Mouse (Mus musculus): ENCODE data around the gene Pold3. TPM values are rescaled to one million over a fixed set of nuclear protein-coding genes. Genes with fewer than 3 reads are reported as not detected.

Pold3 gene
- polyA plus RNA-seq, 1 experiment from 2014 or later = 51.6 TPM

DNA sequence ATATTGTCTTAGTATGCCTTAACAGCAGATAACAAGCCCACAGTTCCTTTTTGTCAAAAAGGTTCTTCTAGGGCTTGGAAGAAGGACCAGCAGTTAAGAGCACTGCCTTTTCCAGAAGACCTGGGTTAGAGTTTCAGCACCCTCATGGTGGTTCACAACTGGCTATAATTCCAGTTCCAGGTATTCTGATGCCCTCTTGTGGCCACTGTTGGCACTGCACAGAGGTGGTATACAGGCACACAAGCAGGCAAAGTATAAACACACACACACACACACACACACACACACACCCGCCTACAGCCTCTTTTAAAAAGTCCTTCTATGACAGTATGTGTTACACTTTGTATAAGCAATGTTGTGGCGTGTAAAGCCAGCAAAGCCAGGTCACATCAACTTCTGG lies 2.8 kb upstream of the Pold3 start:
- Histone ChIP-seq H3K4me1 (ENCODE audit: control insufficient read depth, insufficient read depth, low read length) (peaks cover 11% of the 10 kb centered on the region), H3K4me3 (ENCODE audit: low read depth, low read length) (no peak overlapping the region), H3K27me3 (ENCODE audit: control insufficient read depth, insufficient read depth, low read depth, low read length) (no peaks in the 10 kb centered on the region), H3K36me3 (ENCODE audit: control insufficient read depth, insufficient read depth, low read length) (no peaks in the 10 kb centered on the region), H3K9me3 (replicated peaks; ENCODE audit: control insufficient read depth, low read length, poor library complexity, severe bottlenecking) (no peaks in the 10 kb centered on the region), H3K9ac (ENCODE audit: low read depth, low read length) (no peak overlapping the region), H3K27ac (ENCODE audit: low read length) (no peak overlapping the region), H3K4me2 (ENCODE audit: low read length) (no peak overlapping the region)
- no peak for ATAC-seq
- WGBS = 81% methylated on average over 2 of the region's 2 CpGs

GRCm38 (mm10) chr7:100123486-100123885 lies 2.1 kb upstream of the Pold3 start:
- Histone ChIP-seq H3K9ac (ENCODE audit: low read depth, low read length) (no peak overlapping the region), H3K4me1 (ENCODE audit: control insufficient read depth, insufficient read depth, low read length) (peaks cover 11% of the 10 kb centered on the region), H3K4me2 (ENCODE audit: low read length) (no peak overlapping the region), H3K27me3 (ENCODE audit: control insufficient read depth, insufficient read depth, low read depth, low read length) (no peaks in the 10 kb centered on the region), H3K9me3 (replicated peaks; ENCODE audit: control insufficient read depth, low read length, poor library complexity, severe bottlenecking) (no peaks in the 10 kb centered on the region), H3K4me3 (ENCODE audit: low read depth, low read length) (no peak overlapping the region), H3K27ac (ENCODE audit: low read length) (no peak overlapping the region), H3K36me3 (ENCODE audit: control insufficient read depth, insufficient read depth, low read length) (no peaks in the 10 kb centered on the region)
- WGBS = 59% methylated on average over 6 of the region's 6 CpGs
- ATAC-seq = no peak

GRCm38 (mm10) chr7:100120791-100121261 lies 539 bp downstream of the Pold3 start:
- 0% methylated on average over 25 of the region's 25 CpGs for WGBS
- Histone ChIP-seq H3K9me3 (replicated peaks; ENCODE audit: control insufficient read depth, low read length, poor library complexity, severe bottlenecking) (no peaks in the 10 kb centered on the region), H3K4me2 (ENCODE audit: low read length) (peak overlapping the region; percentile 92), H3K36me3 (ENCODE audit: control insufficient read depth, insufficient read depth, low read length) (0 out of 2 replicates have a peak, but pooled peaks cover 9% of the 10 kb centered on the region), H3K4me3 (ENCODE audit: low read depth, low read length) (peak overlapping the region; percentile 98), H3K27me3 (ENCODE audit: control insufficient read depth, insufficient read depth, low read depth, low read length) (no peaks in the 10 kb centered on the region), H3K27ac (ENCODE audit: low read length) (peak overlapping the region; percentile 84), H3K4me1 (ENCODE audit: control insufficient read depth, insufficient read depth, low read length) (peaks cover 11% of the 10 kb centered on the region), H3K9ac (ENCODE audit: low read depth, low read length) (peak overlapping the region; percentile 90)
- ATAC-seq = peak; percentile 53

DNA sequence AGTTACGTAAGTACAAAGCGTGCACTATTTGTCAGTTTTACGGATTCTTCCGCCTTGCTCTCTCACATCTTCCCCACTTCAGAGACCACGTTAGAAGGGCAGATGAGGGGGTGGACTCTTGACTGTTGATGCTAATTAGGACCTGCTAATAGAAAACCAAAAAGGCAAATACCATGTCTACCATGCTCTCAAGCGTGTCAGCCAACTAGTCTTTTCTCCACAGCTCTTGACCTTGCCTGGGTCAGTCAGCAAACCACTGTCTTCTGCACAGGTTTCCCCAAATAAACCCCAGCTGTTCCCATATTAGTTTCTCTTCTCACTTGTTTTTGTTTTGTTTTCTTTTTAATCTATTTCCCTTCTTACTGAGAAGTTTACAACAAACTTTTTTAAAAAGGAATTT lies 7.1 kb downstream of the Pold3 start:
- ATAC-seq = no peak
- no peak overlapping the region for H3K4me3 ChIP-seq (ENCODE audit: low read depth, low read length)
- peaks cover 18% of the 10 kb centered on the region; the same call in 1 of the 2 replicates for H3K36me3 ChIP-seq (ENCODE audit: control insufficient read depth, insufficient read depth, low read length)
- H3K4me2 ChIP-seq (ENCODE audit: low read length) = no peak overlapping the region
- no peaks in the 10 kb centered on the region for H3K27me3 ChIP-seq (ENCODE audit: control insufficient read depth, insufficient read depth, low read depth, low read length)
- no peak overlapping the region for H3K27ac ChIP-seq (ENCODE audit: low read length)
- WGBS = 90% methylated on average over 6 of the region's 6 CpGs
- H3K4me1 ChIP-seq (ENCODE audit: control insufficient read depth, insufficient read depth, low read length) = no peaks in the 10 kb centered on the region
- H3K9ac ChIP-seq (ENCODE audit: low read depth, low read length) = no peak overlapping the region
- H3K9me3 ChIP-seq (replicated peaks; ENCODE audit: control insufficient read depth, low read length, poor library complexity, severe bottlenecking) = no peaks in the 10 kb centered on the region

- Histone ChIP-seq H3K27ac (ENCODE audit: low read length) (no peak overlapping the region), H3K4me1 (ENCODE audit: control insufficient read depth, insufficient read depth, low read length) (no peaks in the 10 kb centered on the region), H3K9ac (ENCODE audit: low read depth, low read length) (no peak overlapping the region), H3K9me3 (replicated peaks; ENCODE audit: control insufficient read depth, low read length, poor library complexity, severe bottlenecking) (no peaks in the 10 kb centered on the region), H3K4me2 (ENCODE audit: low read length) (no peak overlapping the region), H3K36me3 (ENCODE audit: control insufficient read depth, insufficient read depth, low read length) (peaks cover 18% of the 10 kb centered on the region; the same call in 1 of the 2 replicates), H3K27me3 (ENCODE audit: control insufficient read depth, insufficient read depth, low read depth, low read length) (no peaks in the 10 kb centered on the region), H3K4me3 (ENCODE audit: low read depth, low read length) (no peak overlapping the region)
- ATAC-seq = no peak
- WGBS = 82% methylated on average over 7 of the region's 7 CpGs
Observed at GRCm38 (mm10) chr7:100113821-100114220, 7.5 kb downstream of the Pold3 start.

DNA sequence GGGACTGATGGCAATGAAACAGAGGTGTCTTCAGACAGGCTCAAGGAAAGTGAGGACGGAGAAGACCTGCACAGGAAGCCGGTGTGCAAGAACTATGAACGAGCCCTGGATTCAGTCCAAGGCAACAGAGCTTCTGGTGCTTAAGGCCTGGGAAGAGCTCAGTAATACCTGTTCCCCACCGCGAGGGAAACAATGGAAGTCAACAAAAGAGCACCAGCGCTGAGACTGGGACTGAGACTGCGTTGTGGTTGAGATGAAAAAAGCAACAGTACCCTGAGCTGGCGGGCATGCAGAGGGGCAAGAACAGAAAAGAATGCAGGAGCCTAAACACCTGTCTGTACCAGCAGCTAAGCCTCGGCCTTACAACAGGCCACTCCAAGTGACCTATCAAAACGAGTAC lies 9.9 kb downstream of the Pold3 start:
- Histone ChIP-seq H3K9me3 (replicated peaks; ENCODE audit: control insufficient read depth, low read length, poor library complexity, severe bottlenecking) (no peaks in the 10 kb centered on the region), H3K27me3 (ENCODE audit: control insufficient read depth, insufficient read depth, low read depth, low read length) (no peaks in the 10 kb centered on the region), H3K9ac (ENCODE audit: low read depth, low read length) (no peak overlapping the region), H3K4me3 (ENCODE audit: low read depth, low read length) (no peak overlapping the region), H3K27ac (ENCODE audit: low read length) (no peak overlapping the region), H3K4me1 (ENCODE audit: control insufficient read depth, insufficient read depth, low read length) (no peaks in the 10 kb centered on the region), H3K36me3 (ENCODE audit: control insufficient read depth, insufficient read depth, low read length) (peaks cover 10% of the 10 kb centered on the region), H3K4me2 (ENCODE audit: low read length) (no peak overlapping the region)
- WGBS = 75% methylated on average over 10 of the region's 10 CpGs
- no peak for ATAC-seq

DNA sequence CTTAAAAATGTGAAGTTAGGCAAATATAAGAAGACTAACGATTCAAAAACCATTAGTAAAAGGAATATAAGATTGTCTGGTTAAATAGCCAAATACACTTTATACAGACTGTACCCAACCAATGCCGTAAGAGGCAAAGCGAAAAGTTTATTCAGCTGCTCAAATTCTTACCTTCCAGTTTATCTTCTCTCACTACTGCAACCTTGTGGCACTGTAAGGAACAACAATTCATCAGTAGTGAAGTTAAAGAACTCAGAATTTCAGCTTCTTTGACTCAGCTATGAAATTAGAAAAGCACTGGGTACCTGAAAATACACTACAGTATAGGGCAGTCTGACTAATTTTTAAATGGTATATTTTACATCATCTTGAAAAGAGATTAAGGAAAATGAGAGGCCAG lies 13.0 kb downstream of the Pold3 start:
- 76% methylated on average over 3 of the region's 3 CpGs for WGBS
- no peak for ATAC-seq
- Histone ChIP-seq H3K27me3 (ENCODE audit: control insufficient read depth, insufficient read depth, low read depth, low read length) (no peaks in the 10 kb centered on the region), H3K27ac (ENCODE audit: low read length) (no peak overlapping the region), H3K9me3 (replicated peaks; ENCODE audit: control insufficient read depth, low read length, poor library complexity, severe bottlenecking) (no peaks in the 10 kb centered on the region), H3K36me3 (ENCODE audit: control insufficient read depth, insufficient read depth, low read length) (peaks cover 26% of the 10 kb centered on the region), H3K4me2 (ENCODE audit: low read length) (no peak overlapping the region), H3K4me1 (ENCODE audit: control insufficient read depth, insufficient read depth, low read length) (no peaks in the 10 kb centered on the region), H3K9ac (ENCODE audit: low read depth, low read length) (no peak overlapping the region), H3K4me3 (ENCODE audit: low read depth, low read length) (no peak overlapping the region)

DNA sequence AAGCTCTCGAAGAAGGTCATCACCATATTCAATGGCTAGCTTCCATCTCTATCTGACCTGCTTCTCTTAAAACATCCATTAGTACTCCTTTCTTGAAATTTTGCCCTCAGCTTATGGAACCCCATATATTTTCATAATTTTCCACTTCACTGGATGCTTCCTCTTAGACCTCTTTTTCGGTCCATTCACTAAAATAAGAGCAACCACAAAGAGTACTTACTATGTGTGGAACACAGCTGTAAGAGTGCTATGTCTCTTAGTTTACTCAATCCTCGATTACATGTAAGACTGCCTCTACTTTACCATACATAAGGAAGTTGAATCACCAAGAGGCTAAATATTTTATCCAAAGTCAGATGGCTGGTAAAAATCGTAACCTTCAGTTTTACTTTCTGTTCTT lies 16.7 kb downstream of the Pold3 start:
- 96% methylated on average over 4 of the region's 4 CpGs for WGBS
- H3K36me3 ChIP-seq (ENCODE audit: control insufficient read depth, insufficient read depth, low read length) = peaks cover 35% of the 10 kb centered on the region

DNA sequence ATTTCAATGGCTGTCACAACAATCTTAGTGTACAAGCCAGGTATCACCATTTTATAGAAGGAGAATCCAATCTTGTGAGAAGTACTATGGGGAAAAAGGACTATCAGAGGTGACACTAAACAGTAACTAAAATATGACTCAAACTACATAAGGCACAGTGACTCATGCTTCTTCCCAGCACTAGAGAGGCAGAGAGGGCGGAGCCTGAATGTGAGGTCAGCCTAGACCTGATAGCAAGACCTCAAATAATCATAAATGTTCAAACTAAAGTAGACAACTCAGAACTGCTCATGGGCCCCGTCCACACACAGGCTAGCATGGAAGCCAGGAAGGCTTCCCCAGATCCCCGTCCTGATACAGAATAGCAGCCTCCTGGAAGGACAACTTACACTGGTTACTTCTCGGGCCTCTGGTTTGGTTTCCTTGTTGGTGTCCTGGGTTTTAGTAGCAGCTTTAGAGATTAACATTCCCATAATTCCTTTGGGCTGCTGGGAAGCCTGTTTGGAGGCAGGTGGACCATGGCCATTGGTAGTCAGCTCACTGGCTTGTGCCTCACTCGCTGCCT lies 21.3 kb downstream of the Pold3 start:
- Histone ChIP-seq H3K9me3 (replicated peaks; ENCODE audit: control insufficient read depth, low read length, poor library complexity, severe bottlenecking) (no peaks in the 10 kb centered on the region), H3K27ac (ENCODE audit: low read length) (no peak overlapping the region), H3K4me3 (ENCODE audit: low read depth, low read length) (no peak overlapping the region), H3K27me3 (ENCODE audit: control insufficient read depth, insufficient read depth, low read depth, low read length) (no peaks in the 10 kb centered on the region), H3K36me3 (ENCODE audit: control insufficient read depth, insufficient read depth, low read length) (peaks cover 39% of the 10 kb centered on the region), H3K4me2 (ENCODE audit: low read length) (no peak overlapping the region), H3K9ac (ENCODE audit: low read depth, low read length) (no peak overlapping the region), H3K4me1 (ENCODE audit: control insufficient read depth, insufficient read depth, low read length) (no peaks in the 10 kb centered on the region)
- no peak for ATAC-seq
- 93% methylated on average over 5 of the region's 5 CpGs for WGBS

More for the DNA sequence above, 16.7 kb downstream of the Pold3 start:
- Histone ChIP-seq H3K4me2 (ENCODE audit: low read length) (no peak overlapping the region), H3K27me3 (ENCODE audit: control insufficient read depth, insufficient read depth, low read depth, low read length) (no peaks in the 10 kb centered on the region), H3K4me3 (ENCODE audit: low read depth, low read length) (no peak overlapping the region), H3K27ac (ENCODE audit: low read length) (no peak overlapping the region), H3K9ac (ENCODE audit: low read depth, low read length) (no peak overlapping the region), H3K4me1 (ENCODE audit: control insufficient read depth, insufficient read depth, low read length) (no peaks in the 10 kb centered on the region), H3K9me3 (replicated peaks; ENCODE audit: control insufficient read depth, low read length, poor library complexity, severe bottlenecking) (no peaks in the 10 kb centered on the region)
- ATAC-seq = no peak

Measured in midbrain, embryonic 16.5 days (tissue).